Mouse (Mus musculus) bone marrow, adult 2 months (tissue): ENCODE data around the gene Chd3. TPM values are rescaled to one million over a fixed set of nuclear protein-coding genes. Genes with fewer than 3 reads are reported as not detected.

Source experiments
- H3K27ac ChIP-seq: fragments of 200-500 bp; 2 replicates; pipeline ENCODE4 v1.5.1; 2012; ENCODE audit warnings: low read depth, mild to moderate bottlenecking, control low read depth, inconsistent platforms, low read length; ENCODE audit not compliant: control insufficient read depth, poor library complexity, insufficient read depth
- H3K4me1 ChIP-seq: fragments of 200-500 bp; 2 replicates; pipeline ENCODE4 v1.6.1; 2011; ENCODE audit warnings: low read length; ENCODE audit not compliant: control insufficient read depth, insufficient read depth
- H3K4me3 ChIP-seq: fragments of 200-500 bp; replicated peaks from 2 replicates; pipeline ENCODE3; 2011; ENCODE audit warnings: mild to moderate bottlenecking, low read depth, low read length, control low read depth; ENCODE audit not compliant: control insufficient read depth
- CTCF ChIP-seq: fragments of 200-500 bp; IDR thresholded peaks from 2 replicates; pipeline ENCODE4 v1.5.1; 2011; ENCODE audit warnings: low read length, control low read depth; ENCODE audit not compliant: control insufficient read depth, insufficient read depth
- POLR2A ChIP-seq: fragments of 200-500 bp; IDR thresholded peaks from 2 replicates; pipeline ENCODE4 v1.6.1; 2011; ENCODE audit warnings: low read depth, mild to moderate bottlenecking, control low read depth, low read length, borderline replicate concordance; ENCODE audit not compliant: control insufficient read depth
- WGBS: fragments of 180-500 bp; shearing (Covaris S2); methylation state at CpG from one replicate; pipeline ENCODE4 v1.1.7; 2018; 5-methylcytosine and 5-hydroxymethylcytosine counted together
- polyA plus RNA-seq: library from polyadenylated mRNA; stranded (reverse); fragments of >200 nt; gene quantifications from 2 replicates; pipeline ENCODE4 v1.2.4, GENCODE M21; 2011; ENCODE audit warnings: low replicate concordance; ENCODE audit not compliant: missing spikeins, insufficient read depth, insufficient read length

Chd3 gene
- polyA plus RNA-seq, 1 experiment, result 54.5 TPM

- TF ChIP-seq CTCF (no peak), POLR2A (no peak)
- under 1% methylated on average over 22 of the region's 22 CpGs for WGBS
- Histone ChIP-seq H3K4me3 (no peak overlapping the region), H3K4me1 (peaks cover 2% of the 10 kb centered on the region; the same call in 1 of the 2 replicates), H3K27ac (peak overlapping the region; percentile 9)
Measured at GRCm38 (mm10) chr11:69366855-69367615, 2.2 kb downstream of the Chd3 start.

- peaks cover 2% of the 10 kb centered on the region; the same call in 1 of the 2 replicates for H3K4me1 ChIP-seq
- WGBS, result under 1% methylated on average over 26 of the region's 26 CpGs
- TF ChIP-seq CTCF, result no peak
- peak; percentile 38; the same call in 1 of the 2 replicates for TF ChIP-seq POLR2A
- peak overlapping the region; percentile 55 for H3K4me3 ChIP-seq
- H3K27ac ChIP-seq, result peak overlapping the region; percentile 82
Measured at GRCm38 (mm10) chr11:69366157-69366854, 2.9 kb downstream of the Chd3 start.

- no peak overlapping the region for H3K4me3 ChIP-seq
- peak overlapping the region; percentile 82; the same call in 1 of the 2 replicates for H3K27ac ChIP-seq
- peaks cover 2% of the 10 kb centered on the region; the same call in 1 of the 2 replicates for H3K4me1 ChIP-seq
- WGBS, result 44% methylated on average over 6 of the region's 6 CpGs
- no peak for TF ChIP-seq CTCF
- TF ChIP-seq POLR2A, result no peak
Measured at GRCm38 (mm10) chr11:69365722-69366121, 3.5 kb downstream of the Chd3 start.

GRCm38 (mm10) chr11:69364910-69365309, 4.3 kb downstream of the Chd3 start:
- H3K27ac ChIP-seq, result no peak overlapping the region; the same call in 1 of the 2 replicates
- no peak overlapping the region for H3K4me3 ChIP-seq
- WGBS, result 17% methylated on average over 6 of the region's 6 CpGs
- H3K4me1 ChIP-seq, result peaks cover 2% of the 10 kb centered on the region; the same call in 1 of the 2 replicates
- no peak for TF ChIP-seq CTCF
- TF ChIP-seq POLR2A, result no peak

GRCm38 (mm10) chr11:69364376-69364775, 4.8 kb downstream of the Chd3 start:
- no peak overlapping the region for H3K4me3 ChIP-seq
- TF ChIP-seq POLR2A, result no peak
- H3K27ac ChIP-seq, result no peak overlapping the region
- H3K4me1 ChIP-seq, result peaks cover 2% of the 10 kb centered on the region; the same call in 1 of the 2 replicates
- WGBS, result 63% methylated on average over 8 of the region's 8 CpGs

GRCm38 (mm10) chr11:69362479-69362878, 6.7 kb downstream of the Chd3 start:
- TF ChIP-seq CTCF (no peak), POLR2A (no peak)
- Histone ChIP-seq H3K4me1 (no peaks in the 10 kb centered on the region), H3K27ac (no peak overlapping the region), H3K4me3 (no peak overlapping the region)
- WGBS, result 94% methylated on average over 2 of the region's 2 CpGs

GRCm38 (mm10) chr11:69362021-69362420, 7.2 kb downstream of the Chd3 start:
- 91% methylated on average over 7 of the region's 7 CpGs for WGBS
- no peaks in the 10 kb centered on the region for H3K4me1 ChIP-seq
- no peak overlapping the region for H3K4me3 ChIP-seq
- TF ChIP-seq POLR2A, result no peak
- TF ChIP-seq CTCF, result no peak
- H3K27ac ChIP-seq, result no peak overlapping the region

GRCm38 (mm10) chr11:69357690-69358089, 11.5 kb downstream of the Chd3 start:
- H3K4me3 ChIP-seq, result no peak overlapping the region
- H3K27ac ChIP-seq, result no peak overlapping the region
- H3K4me1 ChIP-seq, result no peaks in the 10 kb centered on the region
- TF ChIP-seq CTCF (no peak), POLR2A (no peak)
- WGBS, result 88% methylated on average over 12 of the region's 12 CpGs
